ENCODE assay signal across 27 mouse cellular contexts in genomic region chr2:20949168-20949567, GRCm38 (mm10). TPM values are rescaled to one million over a fixed set of nuclear protein-coding genes. Genes with fewer than 3 reads are reported as not detected.
DNase-seq lines count a peak whose midpoint lies in the region; ATAC-seq and TF ChIP-seq lines count a peak whose summit lies in the region.
"Had no signal": no experiment of that assay in that cellular context is flagged by ENCODE, and none has a peak within 500 bp of the region (broad histone marks: within the 10 kb centered on the region; RNA-seq: fewer than 3 reads in every experiment).

No protein-coding gene starts in this region.

- ATAC-seq in liver, embryonic 11.5 days (replicated peaks; ENCODE audit: low FRiP score) = no peak
- no peak for ATAC-seq in midbrain, embryonic 14.5 days (ENCODE audit: low FRiP score, low TSS enrichment)
- ATAC-seq in intestine, postnatal 0 days = peak; percentile 90
- ATAC-seq: forebrain, embryonic 14.5 days; forebrain, postnatal 0 days; Patski had no signal

- 41% methylated on average over 3 of the region's 3 CpGs for WGBS in liver, adult 2 months
- WGBS in liver, embryonic 11.5 days = 77% methylated on average over 3 of the region's 3 CpGs
- WGBS in midbrain, embryonic 10.5 days = 93% methylated on average over 3 of the region's 3 CpGs
- 92% methylated on average over 3 of the region's 3 CpGs for WGBS in midbrain, embryonic 14.5 days
- 54% methylated on average over 3 of the region's 3 CpGs for WGBS in intestine, postnatal 0 days

- H3K9ac ChIP-seq in liver, adult 2 months (ENCODE audit: low read depth, low read length) = no peak overlapping the region
- no peak overlapping the region for H3K9ac ChIP-seq in liver, embryonic 11.5 days (ENCODE audit: low read depth, low read length)
- no peak overlapping the region for H3K9ac ChIP-seq in midbrain, embryonic 14.5 days (replicated peaks; ENCODE audit: low read length)
- H3K9ac ChIP-seq in intestine, postnatal 0 days (ENCODE audit: low read depth, low read length) = no peak overlapping the region
- H3K9ac ChIP-seq: embryonic facial prominence, embryonic 12.5 days; embryonic facial prominence, embryonic 15.5 days; forebrain, postnatal 0 days; heart, embryonic 12.5 days; heart, embryonic 15.5 days; hindbrain, embryonic 14.5 days had no signal

- peaks cover 31% of the 10 kb centered on the region; the same call in 1 of the 2 replicates for H3K79me2 ChIP-seq in liver, adult 2 months (ENCODE audit: control insufficient read depth, insufficient read depth, low read length)

- DNase-seq in liver, adult 2 months (ENCODE audit: extremely low read depth, low read depth, low spot score) = peak; percentile 41
- no peak for DNase-seq in liver, embryonic 11.5 days (ENCODE audit: low spot score)
- DNase-seq in midbrain, embryonic 10.5 days (ENCODE audit: low spot score) = peak; percentile 4
- DNase-seq in midbrain, embryonic 14.5 days = no peak
- DNase-seq in thymus, postnatal 25 days = no peak
- DNase-seq in kidney, postnatal 10 days = no peak
- DNase-seq: adrenal gland, postnatal 10 days; adrenal gland, postnatal 36 days; B cell, adult 2 months; cerebellum, adult 18-20 months; cerebellum, adult 9-10 months; cerebellum, postnatal 25 days; forebrain, postnatal 0 days; gastrocnemius, adult 2 months; gastrocnemius, postnatal 14 days; heart, postnatal 14 days; heart, postnatal 4 days had no signal

- H3K9me3 ChIP-seq in liver, embryonic 11.5 days (ENCODE audit: control insufficient read depth, low read length) = no peaks in the 10 kb centered on the region
- H3K9me3 ChIP-seq in midbrain, embryonic 10.5 days (replicated peaks) = no peaks in the 10 kb centered on the region
- no peaks in the 10 kb centered on the region for H3K9me3 ChIP-seq in midbrain, embryonic 14.5 days (ENCODE audit: control insufficient read depth, low read length)
- H3K9me3 ChIP-seq in intestine, postnatal 0 days (ENCODE audit: control insufficient read depth) = no peaks in the 10 kb centered on the region
- H3K9me3 ChIP-seq: embryonic facial prominence, embryonic 12.5 days; embryonic facial prominence, embryonic 15.5 days; G1E; heart, embryonic 12.5 days; heart, embryonic 15.5 days had no signal

- H3K27me3 ChIP-seq in liver, adult 2 months (ENCODE audit: control insufficient read depth, insufficient read depth, low read length) = no peaks in the 10 kb centered on the region
- no peaks in the 10 kb centered on the region for H3K27me3 ChIP-seq in liver, embryonic 11.5 days (replicated peaks; ENCODE audit: control insufficient read depth, insufficient read depth, low read length)
- H3K27me3 ChIP-seq in midbrain, embryonic 10.5 days (ENCODE audit: low read depth, poor library complexity, severe bottlenecking) = no peaks in the 10 kb centered on the region
- no peaks in the 10 kb centered on the region for H3K27me3 ChIP-seq in midbrain, embryonic 14.5 days (ENCODE audit: control insufficient read depth, insufficient read depth, low read length)
- no peaks in the 10 kb centered on the region for H3K27me3 ChIP-seq in intestine, postnatal 0 days (replicated peaks; ENCODE audit: control insufficient read depth, insufficient read depth, low read length)
- H3K27me3 ChIP-seq: CH12.LX; embryonic facial prominence, embryonic 12.5 days; embryonic facial prominence, embryonic 15.5 days; heart, embryonic 12.5 days; heart, embryonic 15.5 days; Patski had no signal

- no peak overlapping the region; the same call in 1 of the 2 replicates for H3K27ac ChIP-seq in liver, adult 2 months (replicated peaks; ENCODE audit: insufficient read depth, low read depth, low read length)
- H3K27ac ChIP-seq in liver, embryonic 11.5 days (ENCODE audit: low read depth, low read length) = no peak overlapping the region
- no peak overlapping the region for H3K27ac ChIP-seq in midbrain, embryonic 10.5 days (replicated peaks)
- H3K27ac ChIP-seq in midbrain, embryonic 14.5 days (replicated peaks; ENCODE audit: low read depth, low read length) = no peak overlapping the region
- H3K27ac ChIP-seq in intestine, postnatal 0 days (ENCODE audit: low read depth, low read length) = no peak overlapping the region
- H3K27ac ChIP-seq: embryonic facial prominence, embryonic 12.5 days; embryonic facial prominence, embryonic 15.5 days; gastrocnemius, adult 2 months; heart, embryonic 15.5 days; hindbrain, embryonic 14.5 days had no signal

- peaks cover 15% of the 10 kb centered on the region for H3K4me1 ChIP-seq in liver, adult 2 months (ENCODE audit: control insufficient read depth, insufficient read depth, low read length)
- H3K4me1 ChIP-seq in liver, embryonic 11.5 days (replicated peaks; ENCODE audit: control insufficient read depth, insufficient read depth, low read length) = peaks cover 15% of the 10 kb centered on the region
- H3K4me1 ChIP-seq in midbrain, embryonic 10.5 days = peaks cover 26% of the 10 kb centered on the region
- H3K4me1 ChIP-seq in midbrain, embryonic 14.5 days (ENCODE audit: control insufficient read depth, insufficient read depth, low read length) = peaks cover 16% of the 10 kb centered on the region
- peaks cover 4% of the 10 kb centered on the region; the same call in 1 of the 2 replicates for H3K4me1 ChIP-seq in intestine, postnatal 0 days (replicated peaks; ENCODE audit: control insufficient read depth, insufficient read depth, low read length)
- H3K4me1 ChIP-seq: embryonic facial prominence, embryonic 12.5 days; embryonic facial prominence, embryonic 15.5 days had no signal

- no peaks in the 10 kb centered on the region for H3K36me3 ChIP-seq in liver, adult 2 months (ENCODE audit: control insufficient read depth, insufficient read depth, low read length)
- no peaks in the 10 kb centered on the region; the same call in 1 of the 2 replicates for H3K36me3 ChIP-seq in liver, embryonic 11.5 days (ENCODE audit: control insufficient read depth, insufficient read depth, low read length)
- peaks cover 13% of the 10 kb centered on the region for H3K36me3 ChIP-seq in midbrain, embryonic 10.5 days
- no peaks in the 10 kb centered on the region for H3K36me3 ChIP-seq in midbrain, embryonic 14.5 days (ENCODE audit: control insufficient read depth, insufficient read depth, low read length)
- H3K36me3 ChIP-seq in intestine, postnatal 0 days (ENCODE audit: control insufficient read depth, insufficient read depth) = no peaks in the 10 kb centered on the region
- H3K36me3 ChIP-seq: embryonic facial prominence, embryonic 12.5 days; embryonic facial prominence, embryonic 15.5 days; heart, embryonic 12.5 days; heart, embryonic 15.5 days had no signal

- TF ChIP-seq POLR2A in liver, adult 2 months (IDR thresholded peaks at IDR 0.05; ENCODE audit: extremely low read depth, insufficient read depth, low read length) = no peak

- H3K4me2 ChIP-seq in liver, embryonic 11.5 days = no peak overlapping the region
- H3K4me2 ChIP-seq in midbrain, embryonic 14.5 days (ENCODE audit: low read length) = no peak overlapping the region
- no peak overlapping the region for H3K4me2 ChIP-seq in intestine, postnatal 0 days (replicated peaks; ENCODE audit: low read depth)
- H3K4me2 ChIP-seq: embryonic facial prominence, embryonic 12.5 days; embryonic facial prominence, embryonic 15.5 days; heart, embryonic 12.5 days; heart, embryonic 15.5 days; hindbrain, embryonic 14.5 days had no signal

- H3K4me3 ChIP-seq in liver, adult 2 months (ENCODE audit: insufficient read depth, low read depth, low read length) = no peak overlapping the region
- H3K4me3 ChIP-seq in liver, embryonic 11.5 days (ENCODE audit: low read depth, low read length) = no peak overlapping the region
- H3K4me3 ChIP-seq in midbrain, embryonic 10.5 days = no peak overlapping the region
- H3K4me3 ChIP-seq in midbrain, embryonic 14.5 days (replicated peaks; ENCODE audit: low read depth, low read length) = no peak overlapping the region
- H3K4me3 ChIP-seq in intestine, postnatal 0 days (ENCODE audit: low read depth, low read length) = no peak overlapping the region
- H3K4me3 ChIP-seq: embryonic facial prominence, embryonic 12.5 days; embryonic facial prominence, embryonic 15.5 days; gastrocnemius, adult 2 months; heart, embryonic 12.5 days; heart, embryonic 15.5 days had no signal

- no peak for TF ChIP-seq CTCF in liver, adult 2 months (IDR thresholded peaks at IDR 0.05; ENCODE audit: low read depth, low read length)
- no peak for TF ChIP-seq CTCF in intestine, postnatal 0 days (IDR thresholded peaks at IDR 0.05; ENCODE audit: low read depth)

RNA-seq across cellular contexts. Expression of gene Arhgap21, which starts 19.5 kb away (rescaled TPM):
- total RNA-seq in liver, adult 2 months (2014; rRNA removed) = 19.2 and 25.7 TPM in 2 replicates
- polyA plus RNA-seq in liver, adult 2 months (2012; rRNA removed) = 6.0 and 7.2 TPM in 2 replicates
- polyA plus RNA-seq in liver, embryonic 11.5 days (2014; fragmentation: Nextera tagmentation; extraction: Ambion mirVana) = 14.2 and 15.3 TPM in 2 replicates
- 28.3 and 40.4 TPM in 2 replicates for polyA plus RNA-seq in midbrain, embryonic 10.5 days (2016; fragmentation: Nextera tagmentation; extraction: Ambion mirVana)
- polyA plus RNA-seq in midbrain, embryonic 14.5 days (2014; fragmentation: Nextera tagmentation; extraction: Ambion mirVana) = 62.7 TPM in 2 replicates
- 6.5 and 6.9 TPM in 2 replicates for polyA plus RNA-seq in intestine, postnatal 0 days (2015; fragmentation: Nextera tagmentation; extraction: Ambion mirVana)

Comparison
In these comparisons a context has a peak if more than half of its experiments do, and no peak if none do; other contexts are left out.
1. DNase-seq: peak in liver, adult 2 months (single experiment) and midbrain, embryonic 10.5 days (single experiment); none in liver, embryonic 11.5 days (single experiment), midbrain, embryonic 14.5 days (single experiment), thymus, postnatal 25 days (single experiment) and kidney, postnatal 10 days (single experiment).